8 mouse cellular contexts compared by ENCODE assay signal in genomic region chr16:49503897-49504413, GRCm38 (mm10).
DNase-seq lines count a peak whose midpoint lies in the region; ATAC-seq and TF ChIP-seq lines count a peak whose summit lies in the region.

No protein-coding gene starts in this region.

- H3K9ac ChIP-seq in intestine, postnatal 0 days (ENCODE audit: low read depth, low read length) = no peak overlapping the region
- H3K9ac ChIP-seq in hindbrain, embryonic 12.5 days = no peak overlapping the region

- 64% methylated on average over 14 of the region's 14 CpGs for WGBS in intestine, postnatal 0 days
- 90% methylated on average over 14 of the region's 14 CpGs for WGBS in hindbrain, embryonic 12.5 days

- no peak overlapping the region for H3K4me3 ChIP-seq in intestine, postnatal 0 days (ENCODE audit: low read depth, low read length)
- H3K4me3 ChIP-seq in hindbrain, embryonic 12.5 days = no peak overlapping the region

- H3K9me3 ChIP-seq in intestine, postnatal 0 days (ENCODE audit: control insufficient read depth) = no peaks in the 10 kb centered on the region
- H3K9me3 ChIP-seq in hindbrain, embryonic 12.5 days (replicated peaks) = no peaks in the 10 kb centered on the region

- peak overlapping the region; percentile 35; the same call in 1 of the 2 replicates for H3K4me2 ChIP-seq in intestine, postnatal 0 days (replicated peaks; ENCODE audit: low read depth)
- no peak overlapping the region for H3K4me2 ChIP-seq in hindbrain, embryonic 12.5 days (replicated peaks)

- H3K27me3 ChIP-seq in intestine, postnatal 0 days (replicated peaks; ENCODE audit: control insufficient read depth, insufficient read depth, low read length) = no peaks in the 10 kb centered on the region
- H3K27me3 ChIP-seq in hindbrain, embryonic 12.5 days = no peaks in the 10 kb centered on the region

- no peaks in the 10 kb centered on the region for H3K4me1 ChIP-seq in intestine, postnatal 0 days (replicated peaks; ENCODE audit: control insufficient read depth, insufficient read depth, low read length)
- 0 out of 2 replicates have a peak, but pooled peaks cover 2% of the 10 kb centered on the region for H3K4me1 ChIP-seq in hindbrain, embryonic 12.5 days

- no peak for TF ChIP-seq CTCF in intestine, postnatal 0 days (IDR thresholded peaks at IDR 0.05; ENCODE audit: low read depth)

- peak; percentile 42; the same call in 1 of the 2 replicates for ATAC-seq in cerebellum, adult (ENCODE audit: insufficient number of reproducible peaks, low FRiP score, low TSS enrichment)
- ATAC-seq in intestine, postnatal 0 days = no peak
- no peak for ATAC-seq in hindbrain, embryonic 12.5 days (ENCODE audit: low FRiP score)

- H3K27ac ChIP-seq in intestine, postnatal 0 days (ENCODE audit: low read depth, low read length) = no peak overlapping the region
- no peak overlapping the region for H3K27ac ChIP-seq in hindbrain, embryonic 12.5 days

- H3K36me3 ChIP-seq in intestine, postnatal 0 days (ENCODE audit: control insufficient read depth, insufficient read depth) = no peaks in the 10 kb centered on the region
- no peaks in the 10 kb centered on the region for H3K36me3 ChIP-seq in hindbrain, embryonic 12.5 days

- DNase-seq in cerebellum, postnatal 4 days (ENCODE audit: low spot score in 2 of 2) = no peak
- peak; percentile 70 for DNase-seq in right cerebral cortex, adult 18-20 months
- DNase-seq in right cerebral cortex, postnatal 4 days = no peak
- DNase-seq in lung, postnatal 4 days = peak; percentile 19 to 43
- DNase-seq in embryo, embryonic 9.5 days (ENCODE audit: extremely low spot score) = no peak

Comparison
In these comparisons a context has a peak if more than half of its experiments do, and no peak if none do; other contexts are left out.
1. DNase-seq: peak in right cerebral cortex, adult 18-20 months (single experiment) and lung, postnatal 4 days (2 of 2); none in cerebellum, postnatal 4 days (0 of 2), right cerebral cortex, postnatal 4 days (single experiment) and embryo, embryonic 9.5 days (single experiment).